Mouse (Mus musculus): ENCODE measurements around the gene Rgs5. TPM values are rescaled to one million over a fixed set of nuclear protein-coding genes. Genes with fewer than 3 reads are reported as not detected.

Gene Rgs5
- polyA plus RNA-seq, 1 experiment, result 10.9 TPM

- no peaks in the 10 kb centered on the region for H3K27me3 ChIP-seq (ENCODE audit: control insufficient read depth, insufficient read depth, low read length)
- 50% methylated on average over 2 of the region's 2 CpGs for WGBS
- no peaks in the 10 kb centered on the region for H3K4me1 ChIP-seq (ENCODE audit: control insufficient read depth, insufficient read depth, insufficient read length, low read length)
- TF ChIP-seq CTCF (IDR thresholded peaks at IDR 0.05; ENCODE audit: extremely low read depth, insufficient read length, insufficient replicate concordance, low read depth, low read length) (no peak), POLR2A (IDR thresholded peaks at IDR 0.05; ENCODE audit: low read depth, low read length) (no peak)
- no peaks in the 10 kb centered on the region for H3K36me3 ChIP-seq (ENCODE audit: control insufficient read depth, insufficient read depth, low read length)
- H3K4me3 ChIP-seq (ENCODE audit: low read depth, low read length), result no peak overlapping the region
- no peak overlapping the region for H3K27ac ChIP-seq (ENCODE audit: insufficient read depth, low read depth, low read length)
Measured at GRCm38 (mm10) chr1:169721836-169722235, 66.5 kb downstream of the Rgs5 start.

DNA sequence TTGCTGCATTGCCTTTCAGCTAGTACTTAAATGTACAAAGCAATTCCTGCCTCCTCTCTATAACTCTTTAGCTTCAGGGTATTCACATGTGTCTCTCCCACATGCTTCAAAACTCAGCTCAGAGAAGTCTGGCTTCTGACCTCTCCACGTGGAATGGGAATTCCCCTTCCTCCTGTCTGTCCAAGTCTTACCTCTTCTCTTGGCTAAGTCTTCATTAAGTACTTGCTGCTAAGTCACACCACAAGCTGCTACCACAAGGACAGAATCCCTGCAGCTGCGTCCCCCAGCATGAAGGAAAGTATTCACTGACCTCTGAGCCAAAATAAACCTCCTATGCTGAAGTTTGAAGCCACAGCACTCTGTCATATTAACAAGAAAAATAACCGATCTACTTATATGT lies 71.0 kb downstream of the Rgs5 start:
- 75% methylated on average over 3 of the region's 3 CpGs for WGBS
- H3K27me3 ChIP-seq (ENCODE audit: control insufficient read depth, insufficient read depth, low read length), result no peaks in the 10 kb centered on the region
- H3K4me1 ChIP-seq (ENCODE audit: control insufficient read depth, insufficient read depth, insufficient read length, low read length), result no peaks in the 10 kb centered on the region
- TF ChIP-seq POLR2A (IDR thresholded peaks at IDR 0.05; ENCODE audit: low read depth, low read length) (no peak), CTCF (IDR thresholded peaks at IDR 0.05; ENCODE audit: extremely low read depth, insufficient read length, insufficient replicate concordance, low read depth, low read length) (no peak)
- no peak overlapping the region for H3K4me3 ChIP-seq (ENCODE audit: low read depth, low read length)
- no peaks in the 10 kb centered on the region for H3K36me3 ChIP-seq (ENCODE audit: control insufficient read depth, insufficient read depth, low read length)
- no peak overlapping the region for H3K27ac ChIP-seq (ENCODE audit: insufficient read depth, low read depth, low read length)

DNA sequence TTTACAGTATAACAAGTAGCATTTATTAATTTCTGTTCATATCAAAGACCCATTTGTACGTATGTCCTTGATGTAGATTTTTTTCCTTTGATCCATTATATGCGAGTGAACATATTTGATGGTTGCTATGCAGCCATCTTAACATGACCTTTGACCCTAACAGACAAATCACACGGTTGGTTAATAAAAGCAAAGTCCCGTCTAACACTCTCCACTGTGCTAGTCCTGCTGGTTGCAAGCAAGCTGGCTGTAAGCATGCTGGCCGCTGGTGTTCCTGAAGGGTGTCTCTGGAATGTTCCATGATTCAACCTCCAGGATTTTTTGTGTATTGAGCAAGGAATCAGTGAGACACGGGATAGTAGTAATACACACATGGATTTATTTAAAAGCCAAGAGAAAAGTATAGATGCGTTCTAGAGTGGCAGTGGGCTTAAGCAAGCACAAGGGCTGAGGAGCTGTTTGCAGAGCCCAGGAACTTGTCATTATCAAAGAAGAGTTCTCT lies 75.3 kb downstream of the Rgs5 start:
- Histone ChIP-seq H3K27me3 (ENCODE audit: control insufficient read depth, insufficient read depth, low read length) (no peaks in the 10 kb centered on the region), H3K27ac (ENCODE audit: insufficient read depth, low read depth, low read length) (no peak overlapping the region), H3K36me3 (ENCODE audit: control insufficient read depth, insufficient read depth, low read length) (no peaks in the 10 kb centered on the region), H3K4me1 (ENCODE audit: control insufficient read depth, insufficient read depth, insufficient read length, low read length) (no peaks in the 10 kb centered on the region), H3K4me3 (ENCODE audit: low read depth, low read length) (no peak overlapping the region)
- no peak for TF ChIP-seq POLR2A (IDR thresholded peaks at IDR 0.05; ENCODE audit: low read depth, low read length)
- TF ChIP-seq CTCF (IDR thresholded peaks at IDR 0.05; ENCODE audit: extremely low read depth, insufficient read length, insufficient replicate concordance, low read depth, low read length), result no peak
- WGBS, result 56% methylated on average over 7 of the region's 7 CpGs

DNA sequence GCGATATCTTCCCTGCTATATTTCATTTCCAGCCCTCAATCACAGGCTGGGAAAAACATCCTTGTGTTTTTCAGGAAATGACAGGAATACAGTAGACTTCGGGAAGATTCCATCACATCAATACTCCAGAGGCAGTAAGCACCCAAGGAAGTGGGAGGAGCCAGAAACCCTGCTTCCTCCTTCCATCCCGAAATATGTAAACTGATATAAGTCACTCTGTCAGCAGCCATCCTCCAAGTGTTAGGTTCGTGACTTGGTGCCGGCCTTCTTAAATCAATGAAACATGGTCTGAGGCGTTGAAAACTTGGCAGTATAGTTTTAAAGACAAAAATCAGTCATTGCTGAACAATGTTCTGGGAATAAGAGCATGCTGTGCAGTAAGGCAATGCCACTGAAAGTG lies 80.8 kb downstream of the Rgs5 start:
- TF ChIP-seq POLR2A (IDR thresholded peaks at IDR 0.05; ENCODE audit: low read depth, low read length), result no peak
- TF ChIP-seq CTCF (IDR thresholded peaks at IDR 0.05; ENCODE audit: extremely low read depth, insufficient read length, insufficient replicate concordance, low read depth, low read length), result no peak
- no peak overlapping the region for H3K27ac ChIP-seq (ENCODE audit: insufficient read depth, low read depth, low read length)
- H3K4me1 ChIP-seq (ENCODE audit: control insufficient read depth, insufficient read depth, insufficient read length, low read length), result no peaks in the 10 kb centered on the region
- H3K4me3 ChIP-seq (ENCODE audit: low read depth, low read length), result no peak overlapping the region
- H3K36me3 ChIP-seq (ENCODE audit: control insufficient read depth, insufficient read depth, low read length), result no peaks in the 10 kb centered on the region
- H3K27me3 ChIP-seq (ENCODE audit: control insufficient read depth, insufficient read depth, low read length), result no peaks in the 10 kb centered on the region
- WGBS, result 79% methylated on average over 6 of the region's 6 CpGs

DNA sequence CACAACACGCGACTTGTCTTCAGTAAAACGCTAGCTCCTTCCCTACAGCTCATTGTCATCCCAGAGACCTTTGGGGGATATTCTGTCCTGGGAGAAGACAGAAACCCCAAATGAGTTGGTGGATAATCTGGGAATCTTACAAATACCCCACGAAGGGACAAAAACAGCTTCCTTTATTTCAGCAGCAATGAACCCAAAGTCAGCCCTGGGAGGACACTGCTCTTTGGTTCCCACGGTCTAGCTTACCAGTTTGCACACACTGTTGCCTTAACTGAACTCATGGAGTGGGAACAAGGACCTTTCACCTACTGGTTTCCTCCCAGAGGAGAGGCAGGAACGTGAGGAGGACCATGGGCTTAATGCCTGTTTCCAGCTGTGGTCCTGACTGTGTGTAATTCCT lies 81.9 kb downstream of the Rgs5 start:
- no peaks in the 10 kb centered on the region for H3K27me3 ChIP-seq (ENCODE audit: control insufficient read depth, insufficient read depth, low read length)
- no peak for TF ChIP-seq POLR2A (IDR thresholded peaks at IDR 0.05; ENCODE audit: low read depth, low read length)
- no peak for TF ChIP-seq CTCF (IDR thresholded peaks at IDR 0.05; ENCODE audit: extremely low read depth, insufficient read length, insufficient replicate concordance, low read depth, low read length)
- H3K27ac ChIP-seq (ENCODE audit: insufficient read depth, low read depth, low read length), result no peak overlapping the region
- H3K4me3 ChIP-seq (ENCODE audit: low read depth, low read length), result no peak overlapping the region
- no peaks in the 10 kb centered on the region for H3K36me3 ChIP-seq (ENCODE audit: control insufficient read depth, insufficient read depth, low read length)
- 66% methylated on average over 6 of the region's 6 CpGs for WGBS
- no peaks in the 10 kb centered on the region for H3K4me1 ChIP-seq (ENCODE audit: control insufficient read depth, insufficient read depth, insufficient read length, low read length)

DNA sequence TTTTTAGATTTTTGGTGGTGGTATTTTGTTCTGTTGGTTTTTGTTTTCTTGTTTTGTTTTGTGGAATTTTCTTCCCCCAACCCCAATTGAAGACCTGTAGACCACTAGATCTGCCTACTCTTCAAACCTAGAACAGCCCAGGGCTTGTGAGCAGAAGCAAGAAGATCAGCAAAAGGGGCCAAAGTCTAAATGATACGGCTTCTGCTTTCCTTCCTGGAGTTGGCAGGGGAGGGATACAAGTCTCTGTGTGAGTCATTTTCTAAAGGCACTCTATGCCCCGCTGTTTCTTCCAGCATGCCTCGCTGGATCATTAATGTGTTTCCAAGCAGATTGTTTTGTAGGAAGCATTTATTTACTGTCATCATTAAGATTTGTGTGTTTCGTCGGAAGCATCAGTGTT lies 85.8 kb downstream of the Rgs5 start:
- no peak overlapping the region for H3K4me3 ChIP-seq (ENCODE audit: low read depth, low read length)
- no peaks in the 10 kb centered on the region for H3K4me1 ChIP-seq (ENCODE audit: control insufficient read depth, insufficient read depth, insufficient read length, low read length)
- TF ChIP-seq CTCF (IDR thresholded peaks at IDR 0.05; ENCODE audit: extremely low read depth, insufficient read length, insufficient replicate concordance, low read depth, low read length), result no peak
- no peak for TF ChIP-seq POLR2A (IDR thresholded peaks at IDR 0.05; ENCODE audit: low read depth, low read length)
- no peaks in the 10 kb centered on the region for H3K27me3 ChIP-seq (ENCODE audit: control insufficient read depth, insufficient read depth, low read length)
- H3K36me3 ChIP-seq (ENCODE audit: control insufficient read depth, insufficient read depth, low read length), result no peaks in the 10 kb centered on the region
- H3K27ac ChIP-seq (ENCODE audit: insufficient read depth, low read depth, low read length), result no peak overlapping the region
- WGBS, result 39% methylated on average over 5 of the region's 5 CpGs

Other genes starting within 250 kb of the Rgs5 start
- gene Nuf2, start 124.0 kb upstream of the Rgs5 start, polyA plus RNA-seq (2012; rRNA removed), result 0.13 and 0.35 TPM in 2 replicates
- gene Rgs4, start 92.1 kb downstream of the Rgs5 start, polyA plus RNA-seq (2012; rRNA removed), result 0.34 and 0.48 TPM in 2 replicates

Measured in small intestine, adult 2 months (tissue).